Mouse (Mus musculus) CH12.LX (cell line): ENCODE results near the gene Wasl.

Source experiments
- CTCF ChIP-seq, 2 experiments: IDR thresholded peaks in 1 of 2; conservative IDR thresholded peaks in 1 of 2; 2 replicates each; pipeline ENCODE4 v1.5.1; 2011 to 2012; ENCODE audit warnings: low read depth in 2 of 2, low read length in 2 of 2, improper control_type of control experiment in 1 of 2, inconsistent platforms in 1 of 2, mild to moderate bottlenecking in 1 of 2, moderate library complexity in 1 of 2
- EP300 ChIP-seq: IDR thresholded peaks from 2 replicates; pipeline ENCODE4 v1.6.1; 2011; ENCODE audit warnings: low read length, improper control_type of control experiment
- ETS1 ChIP-seq: conservative IDR thresholded peaks from 2 replicates; pipeline ENCODE4 v1.6.1; 2012; ENCODE audit warnings: low read depth, mild to moderate bottlenecking, inconsistent platforms, low read length, improper control_type of control experiment, moderate library complexity
- GABPA ChIP-seq: IDR thresholded peaks from 2 replicates; pipeline ENCODE4 v1.6.1; 2012; ENCODE audit warnings: low read depth, low read length, improper control_type of control experiment, inconsistent platforms; ENCODE audit not compliant: insufficient replicate concordance
- IRF4 ChIP-seq: IDR thresholded peaks from 2 replicates; pipeline ENCODE4 v1.6.1; 2014; ENCODE audit warnings: low read depth, mild to moderate bottlenecking, inconsistent platforms, low read length, improper control_type of control experiment
- JUN ChIP-seq: IDR thresholded peaks from 2 replicates; pipeline ENCODE4 v1.6.1; 2011; ENCODE audit warnings: low read depth, mild to moderate bottlenecking, low read length, improper control_type of control experiment, moderate library complexity; ENCODE audit not compliant: insufficient read depth
- MEF2A ChIP-seq: IDR thresholded peaks from 2 replicates; pipeline ENCODE4 v1.6.1; 2014; ENCODE audit warnings: low read depth, mild to moderate bottlenecking, inconsistent platforms, low read length, improper control_type of control experiment, borderline replicate concordance
- POLR2A ChIP-seq: IDR thresholded peaks from 2 replicates; pipeline ENCODE4 v1.6.1; 2011; ENCODE audit warnings: low read depth, mild to moderate bottlenecking, improper control_type of control experiment, low read length
- POLR2AphosphoS2 ChIP-seq: IDR thresholded peaks from 2 replicates; pipeline ENCODE4 v1.6.1; 2011; ENCODE audit warnings: low read depth, low read length, improper control_type of control experiment
- SMC3 ChIP-seq: IDR thresholded peaks from 2 replicates; pipeline ENCODE4 v1.6.1; 2011; ENCODE audit warnings: low read depth, low read length, improper control_type of control experiment
- TCF12 ChIP-seq: IDR thresholded peaks from 2 replicates; pipeline ENCODE4 v1.6.1; 2014; ENCODE audit warnings: low read depth, mild to moderate bottlenecking, inconsistent platforms, low read length, improper control_type of control experiment
- UBTF ChIP-seq: IDR thresholded peaks from 2 replicates; pipeline ENCODE4 v1.6.1; 2012; ENCODE audit warnings: low read depth, mild to moderate bottlenecking, inconsistent platforms, low read length, improper control_type of control experiment, moderate library complexity
- USF1 ChIP-seq: IDR thresholded peaks from 2 replicates; pipeline ENCODE4 v1.6.1; 2014; ENCODE audit warnings: low read depth, mild to moderate bottlenecking, inconsistent platforms, low read length, improper control_type of control experiment
- ZKSCAN1 ChIP-seq: IDR thresholded peaks from 2 replicates; pipeline ENCODE4 v1.6.1; 2012; ENCODE audit warnings: low read depth, inconsistent platforms, low read length, improper control_type of control experiment, borderline replicate concordance

DNA sequence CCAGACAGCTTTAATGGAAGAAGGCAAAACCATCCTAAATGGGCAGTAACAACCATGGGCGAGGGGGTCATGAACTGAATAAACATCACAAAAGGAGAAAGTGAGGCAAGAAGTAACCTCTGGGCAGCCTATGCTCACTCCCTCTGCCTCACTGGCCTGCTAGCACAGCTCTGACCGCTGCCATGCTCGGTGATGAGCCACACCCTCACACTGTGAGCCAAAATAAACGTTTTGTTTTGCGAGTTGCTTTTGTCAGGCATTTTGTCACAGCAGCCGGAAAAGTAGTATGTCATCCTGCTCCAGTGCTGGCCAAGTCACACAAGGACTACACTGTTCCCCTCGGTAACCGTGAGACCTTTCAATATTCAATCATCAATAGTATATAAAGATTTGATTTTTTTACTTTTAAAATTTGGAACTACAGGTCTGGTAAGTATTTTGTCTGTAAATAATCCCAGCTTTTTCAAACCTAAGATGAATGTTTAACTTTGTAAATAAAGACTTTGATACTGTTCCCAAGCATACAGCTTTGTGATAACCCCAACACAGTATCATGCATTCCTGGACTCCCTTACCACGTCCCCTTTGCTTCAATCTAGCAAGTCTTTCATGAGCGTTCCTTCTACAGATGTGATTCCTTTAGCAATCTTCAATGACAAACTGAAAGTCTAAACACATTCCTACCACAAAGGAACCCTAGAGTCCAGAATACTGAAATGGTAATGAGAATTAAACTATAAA lies 7.0 kb downstream of the Wasl start:
- no peak for TF ChIP-seq POLR2A
- TF ChIP-seq IRF4 = no peak
- TF ChIP-seq MEF2A = no peak
- no peak for TF ChIP-seq CTCF (conservative IDR thresholded peaks at IDR 0.05 in 1 of 2, IDR thresholded peaks at IDR 0.05 in 1 of 2; ENCODE audit: low read depth in 2 of 2, low read length in 2 of 2)
- no peak for TF ChIP-seq EP300
- no peak for TF ChIP-seq ETS1
- no peak for TF ChIP-seq UBTF
- no peak for TF ChIP-seq SMC3
- TF ChIP-seq TCF12 = no peak
- TF ChIP-seq GABPA = no peak
- no peak for TF ChIP-seq ZKSCAN1
- TF ChIP-seq JUN = no peak
- TF ChIP-seq POLR2AphosphoS2 = no peak
- no peak for TF ChIP-seq USF1
